Mouse (Mus musculus): ENCODE results near the gene Tor2a.

DNA sequence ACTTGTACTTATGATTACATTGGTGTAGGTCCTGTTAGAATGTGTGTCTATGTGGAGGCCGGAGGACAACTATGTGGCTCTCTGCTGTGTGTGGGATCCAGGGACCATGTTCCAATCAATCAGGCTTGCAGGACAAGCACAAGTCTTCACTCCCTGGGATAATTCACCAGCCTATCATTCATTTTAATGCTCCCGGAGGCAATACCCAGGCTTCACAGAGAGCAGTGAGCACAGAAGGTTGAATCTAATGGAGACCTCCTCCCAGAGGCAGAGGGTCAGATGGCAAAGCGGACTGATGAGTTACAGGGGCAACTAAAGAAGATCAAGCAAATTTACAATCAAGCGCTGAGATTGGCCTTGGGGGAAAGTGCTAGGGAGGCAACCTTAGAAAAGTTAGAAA is 27.5 kb upstream of the Tor2a start:
- TF ChIP-seq ZMIZ1 (IDR thresholded peaks at IDR 0.05; ENCODE audit: low read depth, low read length), result no peak
- TF ChIP-seq EP300 (IDR thresholded peaks at IDR 0.05; ENCODE audit: low read depth in 1 of 2, low read length in 2 of 2), result no peak
- no peak for TF ChIP-seq MYC (IDR thresholded peaks at IDR 0.05; ENCODE audit: low read depth, low read length)
- no peak for TF ChIP-seq MAX (IDR thresholded peaks at IDR 0.05; ENCODE audit: low read length)
- no peak for TF ChIP-seq ZC3H11A (IDR thresholded peaks at IDR 0.05; ENCODE audit: low read depth, low read length)
- TF ChIP-seq CTCF (IDR thresholded peaks at IDR 0.05 in 2 of 3, conservative IDR thresholded peaks at IDR 0.05 in 1 of 3; ENCODE audit: control insufficient read depth in 1 of 3, insufficient read depth in 1 of 3, low read depth in 2 of 3, low read length in 3 of 3, poor library complexity in 1 of 3, severe bottlenecking in 1 of 3), result no peak
- TF ChIP-seq MAFK (IDR thresholded peaks at IDR 0.05; ENCODE audit: borderline replicate concordance, low read depth, low read length), result no peak
- TF ChIP-seq POLR2A (IDR thresholded peaks at IDR 0.05; ENCODE audit: control insufficient read depth in 1 of 2, insufficient read depth in 1 of 2, low read depth in 1 of 2, low read length in 2 of 2, poor library complexity in 1 of 2), result no peak
- TF ChIP-seq CHD2 (IDR thresholded peaks at IDR 0.05; ENCODE audit: low read length), result no peak
- no peak for TF ChIP-seq USF1 (IDR thresholded peaks at IDR 0.05; ENCODE audit: low read depth, low read length)
- TF ChIP-seq TAL1 (IDR thresholded peaks at IDR 0.05; ENCODE audit: low read length), result no peak
